ENCODE assay signal across 8 mouse cellular contexts in the genomic region with DNA sequence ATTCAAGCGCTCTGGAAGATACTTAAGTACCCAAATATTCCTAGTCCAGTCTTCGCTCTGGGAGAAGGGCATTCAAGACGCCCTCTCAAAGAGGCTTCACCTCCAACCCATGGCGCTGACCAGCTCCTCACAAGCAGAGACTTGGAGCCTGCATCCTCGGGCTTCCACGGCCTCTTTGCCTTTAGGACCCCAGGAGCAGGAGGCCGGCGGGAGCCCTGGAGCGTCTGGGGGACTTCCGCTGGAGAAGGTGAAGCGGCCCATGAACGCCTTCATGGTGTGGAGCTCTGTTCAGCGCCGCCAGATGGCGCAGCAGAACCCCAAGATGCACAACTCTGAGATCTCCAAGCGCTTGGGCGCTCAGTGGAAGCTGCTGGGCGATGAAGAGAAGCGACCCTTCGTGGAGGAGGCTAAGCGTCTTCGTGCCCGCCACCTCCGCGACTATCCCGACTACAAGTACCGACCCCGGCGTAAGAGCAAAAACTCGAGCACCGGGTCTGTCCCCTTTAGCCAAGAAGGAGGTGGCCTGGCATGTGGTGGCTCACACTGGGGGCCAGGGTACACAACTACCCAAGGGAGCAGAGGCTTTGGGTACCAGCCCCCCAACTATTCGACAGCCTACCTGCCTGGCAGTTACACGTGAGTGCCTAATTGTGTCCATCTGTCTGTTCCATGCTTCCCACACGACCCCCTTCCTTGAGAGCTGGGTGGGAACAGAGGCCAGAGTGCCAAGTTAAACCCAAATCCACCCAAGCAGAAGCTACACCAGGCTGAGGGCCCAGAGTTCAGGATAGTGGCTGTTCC. TPM values are rescaled to one million over a fixed set of nuclear protein-coding genes. Genes with fewer than 3 reads are reported as not detected.
DNase-seq lines count a peak whose midpoint lies in the region; ATAC-seq and TF ChIP-seq lines count a peak whose summit lies in the region.

Gene Sox15 (plus strand): TSS at position 51 of the 801 bp plus-strand sequence.

- peak within 1 kb of the TSS; percentile 71 to 76 for H3K4me3 ChIP-seq in ES-E14 (ENCODE audit: insufficient read depth in 1 of 2, low read depth in 1 of 2, low read length in 2 of 2, poor library complexity in 1 of 2, severe bottlenecking in 1 of 2)
- H3K4me3 ChIP-seq in heart, embryonic 16.5 days (ENCODE audit: low read length), result no peak within 1 kb of the TSS
- H3K4me3 ChIP-seq in lung, embryonic 15.5 days, result no peak within 1 kb of the TSS

- in situ Hi-C loops in ES-E14 (cut with MboI; ENCODE audit: low sequenced_read_pairs in 2 of 2, unreplicated experiment in 2 of 2), result loop anchor here in 1 of 2 experiments (10.0 kb wide), 1 partner anchor 59 kb away; no protein-coding TSS in a partner anchor

- peaks cover 3 to 17% of the 10 kb centered on the region in 2 experiments; a peak in 3 of 4 replicates for H3K4me1 ChIP-seq in ES-E14 (ENCODE audit: control insufficient read depth in 2 of 2, insufficient read depth in 2 of 2, low read length in 2 of 2, poor library complexity in 1 of 2)
- peaks cover 6% of the 10 kb centered on the region; the same call in 1 of the 2 replicates for H3K4me1 ChIP-seq in heart, embryonic 16.5 days (ENCODE audit: control insufficient read depth, insufficient read depth, low read length)
- peaks cover 20% of the 10 kb centered on the region for H3K4me1 ChIP-seq in lung, embryonic 15.5 days

- WGBS in heart, embryonic 16.5 days, result 23% methylated on average over 34 of the region's 34 CpGs
- WGBS in lung, embryonic 15.5 days, result 19% methylated on average over 34 of the region's 34 CpGs

- H3K36me3 ChIP-seq in ES-E14 (ENCODE audit: control insufficient read depth, insufficient read depth, low read length, poor library complexity, severe bottlenecking), result peaks cover 50% of the 10 kb centered on the region
- H3K36me3 ChIP-seq in heart, embryonic 16.5 days (ENCODE audit: control insufficient read depth, insufficient read depth), result peaks cover 50% of the 10 kb centered on the region
- peaks cover 69% of the 10 kb centered on the region for H3K36me3 ChIP-seq in lung, embryonic 15.5 days

- H3K9ac ChIP-seq in ES-E14 (ENCODE audit: insufficient read depth, low read depth, low read length, poor library complexity, severe bottlenecking), result peak within 1 kb of the TSS; percentile 81
- peak within 1 kb of the TSS; percentile 56 for H3K9ac ChIP-seq in heart, embryonic 16.5 days (ENCODE audit: low read length)
- 0 out of 2 replicates have a peak within 1 kb of the TSS, but pooled peaks have one; percentile 14 for H3K9ac ChIP-seq in lung, embryonic 15.5 days

- DNase-seq in ES-E14 (ENCODE audit: low read depth, low spot score) (no peak), adipocyte (ENCODE audit: low spot score) (no peak)
- DNase-seq in brain, adult 2 months (ENCODE audit: low read depth, low spot score), result peak; percentile 88
- peak; percentile 85 to 91 for DNase-seq in kidney, postnatal 4 days
- DNase-seq in retina, embryonic 14.5 days (ENCODE audit: low spot score), result peak; percentile 89

- H3K4me2 ChIP-seq in heart, embryonic 16.5 days (ENCODE audit: low read depth, low read length), result peak within 1 kb of the TSS; percentile 39
- peak within 1 kb of the TSS; percentile 16; the same call in 1 of the 2 replicates for H3K4me2 ChIP-seq in lung, embryonic 15.5 days

- H3K27me3 ChIP-seq in heart, embryonic 16.5 days (ENCODE audit: control insufficient read depth, insufficient read depth, low read length), result no peaks in the 10 kb centered on the region
- no peaks in the 10 kb centered on the region for H3K27me3 ChIP-seq in lung, embryonic 15.5 days

- peak; percentile 55 for ATAC-seq in erythroblast, adult 5-6 weeks (replicated peaks; ENCODE audit: low FRiP score, poor library complexity, severe bottlenecking)
- ATAC-seq in heart, embryonic 16.5 days (replicated peaks; ENCODE audit: extremely low read depth, insufficient read depth, low FRiP score), result 0 out of 2 replicates have a peak, but pooled peaks have one; percentile 58
- ATAC-seq in lung, embryonic 15.5 days (ENCODE audit: borderline replicate concordance, extremely low read depth, low FRiP score, low TSS enrichment), result peak; percentile 73

- no peaks in the 10 kb centered on the region for H3K9me3 ChIP-seq in ES-E14 (ENCODE audit: control insufficient read depth, insufficient read depth, low read depth, low read length)
- H3K9me3 ChIP-seq in heart, embryonic 16.5 days (replicated peaks; ENCODE audit: control insufficient read depth, low read length), result no peaks in the 10 kb centered on the region
- no peaks in the 10 kb centered on the region for H3K9me3 ChIP-seq in lung, embryonic 15.5 days

- H3K27ac ChIP-seq in ES-E14 (ENCODE audit: insufficient read depth, low read depth, low read length, poor library complexity, severe bottlenecking), result peak within 1 kb of the TSS; percentile 88
- 0 out of 2 replicates have a peak within 1 kb of the TSS, but pooled peaks have one; percentile 27 for H3K27ac ChIP-seq in heart, embryonic 16.5 days (ENCODE audit: low read length)
- peak within 1 kb of the TSS; percentile 69 for H3K27ac ChIP-seq in lung, embryonic 15.5 days

TF ChIP-seq in ES-E14, 5 proteins besides CTCF, POLR2A, EP300 and RAD21:
- TF ChIP-seq ZC3H11A (IDR thresholded peaks at IDR 0.05; ENCODE audit: borderline replicate concordance, low read depth, low read length) (0 out of 2 replicates have a peak, but pooled peaks have one; percentile 3), ZNF384 (IDR thresholded peaks at IDR 0.05; ENCODE audit: low read depth, low read length) (no peak), MAFK (IDR thresholded peaks at IDR 0.05; ENCODE audit: insufficient read depth, low read depth, low read length) (no peak)

RNA-seq across cellular contexts. Expression of gene Sox15, which starts in this region (rescaled TPM):
- total RNA-seq in ES-E14 (2012; rRNA removed), result 6.6 and 8.2 TPM in 2 replicates
- total RNA-seq in erythroblast, adult 5-6 weeks (2015; ENCODE audit: low replicate concordance), result not detected in 2 replicates
- total RNA-seq in erythroblast, adult 5-6 weeks (2017; ENCODE audit: low replicate concordance), result not detected in 2 replicates
- not detected in 2 replicates for polyA plus RNA-seq in heart, embryonic 16.5 days (2015; fragmentation: Nextera tagmentation; extraction: Ambion mirVana)
- 0.24 and 0.25 TPM in 2 replicates for polyA plus RNA-seq in lung, embryonic 15.5 days (2015; fragmentation: Nextera tagmentation; extraction: Ambion mirVana)

Comparison
In these comparisons a context has a peak if more than half of its experiments do, and no peak if none do; other contexts are left out.
1. Peak in ATAC-seq in erythroblast, adult 5-6 weeks; RNA of the gene not detected or under 1 TPM.
2. Peak in ATAC-seq, H3K27ac ChIP-seq, H3K9ac ChIP-seq and H3K4me2 ChIP-seq in heart, embryonic 16.5 days; RNA of the gene not detected or under 1 TPM.
3. Peak in ATAC-seq, H3K27ac ChIP-seq, H3K9ac ChIP-seq and H3K4me2 ChIP-seq in lung, embryonic 15.5 days; RNA of the gene not detected or under 1 TPM.
4. DNase-seq: peak in brain, adult 2 months (single experiment), kidney, postnatal 4 days (2 of 2) and retina, embryonic 14.5 days (single experiment); none in ES-E14 (single experiment) and adipocyte (single experiment).
5. H3K27ac ChIP-seq: peak in every context shown above with its lines; median percentile 88 in ES-E14; 69 in lung, embryonic 15.5 days; 27 in heart, embryonic 16.5 days.
6. H3K4me3 ChIP-seq: peak in ES-E14 (2 of 2); none in heart, embryonic 16.5 days (single experiment) and lung, embryonic 15.5 days (single experiment).
7. H3K9ac ChIP-seq: peak in every context shown above with its lines; median percentile 81 in ES-E14; 56 in heart, embryonic 16.5 days; 14 in lung, embryonic 15.5 days.
8. Peak in every context shown above with its lines, with median percentiles within 50 percentile points of each other: ATAC-seq.